Mouse (Mus musculus) midbrain, embryonic 14.5 days (tissue): ENCODE results near the gene Cerk. TPM values are rescaled to one million over a fixed set of nuclear protein-coding genes. Genes with fewer than 3 reads are reported as not detected.
A peak's percentile ranks its signal among the peaks of the same experiment; 100 is the strongest.

Experiments used
- ATAC-seq: fragments of 200-750 bp; cut with Nextera tagmentation; 2 replicates; pipeline ENCODE4 v1.8.0; 2017; ENCODE audit warnings: moderate number of reproducible peaks, moderate library complexity; ENCODE audit not compliant: low FRiP score, low TSS enrichment
- DNase-seq: peaks from one replicate; pipeline ENCODE4 v3.0.0-alpha.2; 2015
- H3K27ac ChIP-seq: fragments of 300-500 bp; sonication (generic); replicated peaks from 2 replicates; pipeline ENCODE4 v1.5.1; 2014; ENCODE audit warnings: mild to moderate bottlenecking, low read depth, low read length, moderate library complexity
- H3K27me3 ChIP-seq: fragments of 300-500 bp; sonication (generic); 2 replicates; pipeline ENCODE4 v1.6.1; 2014; ENCODE audit warnings: low read length, control low read depth, mixed read lengths; ENCODE audit not compliant: control insufficient read depth, insufficient read depth
- H3K36me3 ChIP-seq: fragments of 300-500 bp; sonication (generic); 2 replicates; pipeline ENCODE4 v1.6.1; 2014; ENCODE audit warnings: low read length, control low read depth; ENCODE audit not compliant: control insufficient read depth, insufficient read depth
- H3K4me1 ChIP-seq: fragments of 300-500 bp; sonication (generic); 2 replicates; pipeline ENCODE4 v1.6.1; 2014; ENCODE audit warnings: mild to moderate bottlenecking, antibody characterized with exemption, low read length, control low read depth; ENCODE audit not compliant: control insufficient read depth, insufficient read depth
- H3K4me2 ChIP-seq: fragments of 300-500 bp; sonication (generic); 2 replicates; pipeline ENCODE4 v1.6.1; 2014; ENCODE audit warnings: mild to moderate bottlenecking, low read length, moderate library complexity
- H3K4me3 ChIP-seq: fragments of 300-500 bp; sonication (generic); replicated peaks from 2 replicates; pipeline ENCODE4 v1.5.1; 2014; ENCODE audit warnings: low read depth, low read length
- H3K9ac ChIP-seq: fragments of 300-500 bp; sonication (generic); replicated peaks from 2 replicates; pipeline ENCODE4 v1.6.1; 2014; ENCODE audit warnings: mild to moderate bottlenecking, low read length, moderate library complexity
- H3K9me3 ChIP-seq: fragments of 300-500 bp; sonication (generic); 2 replicates; pipeline ENCODE4 v1.6.1; 2016; ENCODE audit warnings: low read length, control low read depth, mixed read lengths; ENCODE audit not compliant: control insufficient read depth
- WGBS: fragments of 180-500 bp; shearing (Covaris S2); extraction: QIAGEN DNeasy Blood & Tissue Kit; methylation state at CpG from one replicate; pipeline ENCODE4 v1.1.7; 2014; 5-methylcytosine and 5-hydroxymethylcytosine counted together
- polyA plus RNA-seq: library from polyadenylated mRNA; unstranded; fragments of >200 nt; fragmentation: Nextera tagmentation; extraction: Ambion mirVana; gene quantifications from 2 replicates; pipeline ENCODE4 v1.2.1, GENCODE M21; 2014

The Cerk gene
- polyA plus RNA-seq, 1 experiment from 2014 or later, result 23.5 TPM

- Histone ChIP-seq H3K4me1 (no peaks in the 10 kb centered on the region), H3K27ac (no peak overlapping the region), H3K36me3 (peaks cover 83% of the 10 kb centered on the region), H3K4me2 (no peak overlapping the region), H3K9ac (no peak overlapping the region), H3K4me3 (no peak overlapping the region), H3K9me3 (no peaks in the 10 kb centered on the region), H3K27me3 (no peaks in the 10 kb centered on the region)
- ATAC-seq (no peak), DNase-seq (no peak)
- whole genome bisulfite sequencing, result 97% methylated on average over 4 of the region's 4 CpGs
Observed at GRCm38 (mm10) chr15:86123409-86123808, 62.5 kb downstream of the Cerk start.

GRCm38 (mm10) chr15:86122261-86122949, 63.5 kb downstream of the Cerk start:
- 93% methylated on average over 9 of the region's 9 CpGs for WGBS
- Histone ChIP-seq H3K4me3 (no peak overlapping the region), H3K27me3 (no peaks in the 10 kb centered on the region), H3K36me3 (peaks cover 76% of the 10 kb centered on the region), H3K4me1 (no peaks in the 10 kb centered on the region), H3K27ac (no peak overlapping the region), H3K9ac (no peak overlapping the region), H3K4me2 (no peak overlapping the region), H3K9me3 (no peaks in the 10 kb centered on the region)
- ATAC-seq (no peak), DNase-seq (no peak)

GRCm38 (mm10) chr15:86119186-86119585, 66.8 kb downstream of the Cerk start:
- Histone ChIP-seq H3K4me3 (no peak overlapping the region), H3K4me2 (no peak overlapping the region), H3K4me1 (no peaks in the 10 kb centered on the region), H3K9me3 (no peaks in the 10 kb centered on the region), H3K27ac (no peak overlapping the region), H3K36me3 (peaks cover 54% of the 10 kb centered on the region), H3K27me3 (no peaks in the 10 kb centered on the region), H3K9ac (no peak overlapping the region)
- ATAC-seq (no peak), DNase-seq (no peak)
- WGBS, result 97% methylated on average over 7 of the region's 7 CpGs

GRCm38 (mm10) chr15:86117115-86118100, 68.5 kb downstream of the Cerk start:
- Histone ChIP-seq H3K4me2 (no peak overlapping the region), H3K27ac (0 out of 2 replicates have a peak overlapping the region, but pooled peaks have one; percentile 5), H3K4me1 (peaks cover 12% of the 10 kb centered on the region), H3K4me3 (no peak overlapping the region), H3K9ac (no peak overlapping the region), H3K36me3 (peaks cover 40% of the 10 kb centered on the region), H3K27me3 (no peaks in the 10 kb centered on the region), H3K9me3 (no peaks in the 10 kb centered on the region)
- DNase-seq (no peak), ATAC-seq (no peak)
- WGBS, result 74% methylated on average over 14 of the region's 15 CpGs

GRCm38 (mm10) chr15:86116421-86116820, 69.5 kb downstream of the Cerk start:
- ATAC-seq, result no peak
- H3K9me3 ChIP-seq, result no peaks in the 10 kb centered on the region

GRCm38 (mm10) chr15:86113342-86113710, 72.6 kb downstream of the Cerk start:
- H3K27ac ChIP-seq, result peak overlapping the region; percentile 84
- DNase-seq (no peak), ATAC-seq (no peak)
- H3K9me3 ChIP-seq, result no peaks in the 10 kb centered on the region
- 7% methylated on average over 9 of the region's 9 CpGs for WGBS
- peaks cover 22% of the 10 kb centered on the region for H3K4me1 ChIP-seq
- H3K27me3 ChIP-seq, result no peaks in the 10 kb centered on the region
- H3K4me2 ChIP-seq, result peak overlapping the region; percentile 18; the same call in 1 of the 2 replicates
- 0 out of 2 replicates have a peak, but pooled peaks cover 2% of the 10 kb centered on the region for H3K36me3 ChIP-seq
- peak overlapping the region; percentile 32; the same call in 1 of the 2 replicates for H3K9ac ChIP-seq
- no peak overlapping the region for H3K4me3 ChIP-seq

More at GRCm38 (mm10) chr15:86116421-86116820, 69.5 kb downstream of the Cerk start:
- Histone ChIP-seq H3K27me3 (no peaks in the 10 kb centered on the region), H3K27ac (0 out of 2 replicates have a peak overlapping the region, but pooled peaks have one; percentile 20), H3K36me3 (peaks cover 30% of the 10 kb centered on the region), H3K4me1 (peaks cover 14% of the 10 kb centered on the region), H3K4me2 (no peak overlapping the region), H3K9ac (no peak overlapping the region), H3K4me3 (no peak overlapping the region)
- no peak for DNase-seq
- 78% methylated on average over 5 of the region's 5 CpGs for WGBS

GRCm38 (mm10) chr15:86112707-86113341, 73.1 kb downstream of the Cerk start:
- Histone ChIP-seq H3K4me1 (peaks cover 22% of the 10 kb centered on the region), H3K9me3 (no peaks in the 10 kb centered on the region), H3K4me3 (no peak overlapping the region), H3K9ac (peak overlapping the region; percentile 32), H3K4me2 (peak overlapping the region; percentile 18; the same call in 1 of the 2 replicates), H3K27ac (peak overlapping the region; percentile 84), H3K36me3 (no peaks in the 10 kb centered on the region), H3K27me3 (no peaks in the 10 kb centered on the region)
- ATAC-seq (peak; percentile 42; the same call in 1 of the 2 replicates), DNase-seq (peak; percentile 63)
- 9% methylated on average over 10 of the region's 10 CpGs for WGBS

GRCm38 (mm10) chr15:86110361-86111103, 75.4 kb downstream of the Cerk start:
- H3K4me2 ChIP-seq, result no peak overlapping the region
- no peak overlapping the region for H3K4me3 ChIP-seq
- H3K9me3 ChIP-seq, result no peaks in the 10 kb centered on the region
- DNase-seq (no peak), ATAC-seq (no peak)
- no peak overlapping the region for H3K27ac ChIP-seq
- WGBS, result 57% methylated on average over 10 of the region's 10 CpGs
- no peaks in the 10 kb centered on the region for H3K27me3 ChIP-seq
- H3K9ac ChIP-seq, result no peak overlapping the region
- H3K4me1 ChIP-seq, result peaks cover 22% of the 10 kb centered on the region
- no peaks in the 10 kb centered on the region for H3K36me3 ChIP-seq
